Mouse (Mus musculus) naive thymus-derived CD4-positive, alpha-beta T cell, adult 2 months (primary cell): Measurements from ENCODE around the gene Sash1.
A peak's percentile ranks its signal among the peaks of the same experiment; 100 is the strongest.

Experiments
- DNase-seq: peaks from one replicate; pipeline ENCODE4 v3.0.0-alpha.2; 2011; ENCODE audit warnings: low read depth

The Sash1 gene

DNA sequence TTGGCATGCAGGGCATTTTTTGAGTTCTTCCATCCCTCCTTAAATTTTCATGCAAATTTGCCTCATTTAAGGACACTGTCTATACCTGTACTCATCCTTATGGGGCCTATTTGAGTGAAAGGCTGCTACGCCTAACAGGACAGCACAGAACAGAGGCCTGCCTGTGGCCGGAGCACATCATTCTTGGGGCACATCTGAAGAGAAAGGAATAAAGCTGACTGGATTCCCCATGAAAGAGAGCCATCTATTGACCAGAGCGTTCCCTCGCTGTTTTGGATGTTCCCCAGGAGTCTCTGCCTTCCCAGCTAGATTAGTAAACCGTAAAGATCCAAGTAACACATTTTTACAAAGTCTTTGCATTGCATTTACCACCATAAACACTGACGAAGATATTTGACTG lies 203.5 kb downstream of the Sash1 start:
- peak; percentile 4 for DNase-seq

- no peak for DNase-seq
These were observed 209.1 kb downstream of the Sash1 start for GRCm38 (mm10) chr10:8676722-8677121.
